Mouse (Mus musculus) ES-Bruce4 (cell line): ENCODE measurements at regions not wholly inside any gene's neighbourhood (a gene's known extent, or its start where the extent isn't known, plus 50 kb on each side); places are given as distances from the start of the nearest gene placed in this dataset.

Experiments
- H3K27ac ChIP-seq: 2 replicates; pipeline ENCODE4 v1.5.1; 2012; ENCODE audit warnings: low read length, inconsistent platforms; ENCODE audit not compliant: insufficient read depth
- H3K27me3 ChIP-seq: 2 replicates; pipeline ENCODE4 v1.6.1; 2012; ENCODE audit warnings: mild to moderate bottlenecking, low read length, inconsistent platforms; ENCODE audit not compliant: control insufficient read depth, poor library complexity, insufficient read depth, severe bottlenecking
- H3K36me3 ChIP-seq: 2 replicates; pipeline ENCODE4 v1.6.1; 2012; ENCODE audit warnings: inconsistent platforms, mild to moderate bottlenecking, low read length, moderate library complexity; ENCODE audit not compliant: control insufficient read depth, poor library complexity, insufficient read depth, severe bottlenecking
- H3K4me1 ChIP-seq: one replicate; pipeline ENCODE4 v1.8.1; 2011; ENCODE audit warnings: low read length; ENCODE audit not compliant: control insufficient read depth, insufficient read depth
- H3K4me3 ChIP-seq: 2 replicates; pipeline ENCODE4 v1.5.1; 2011; ENCODE audit warnings: low read depth, mild to moderate bottlenecking, low read length
- H3K9ac ChIP-seq: 2 replicates; pipeline ENCODE4 v1.6.1; 2012; ENCODE audit warnings: low read depth, mild to moderate bottlenecking, inconsistent platforms; ENCODE audit not compliant: poor library complexity, severe bottlenecking
- H3K9me3 ChIP-seq: replicated peaks from 2 replicates; pipeline ENCODE4 v1.6.1; 2012; ENCODE audit warnings: mild to moderate bottlenecking, low read length, inconsistent platforms; ENCODE audit not compliant: control insufficient read depth, poor library complexity, insufficient read depth, severe bottlenecking
- CTCF ChIP-seq: IDR thresholded peaks from one replicate; pipeline ENCODE4 v1.8.1; 2011; ENCODE audit warnings: low read depth, low read length
- EP300 ChIP-seq: IDR thresholded peaks from 2 replicates; pipeline ENCODE4 v1.6.1; 2011; ENCODE audit warnings: low read depth, low read length; ENCODE audit not compliant: insufficient read depth
- POLR2A ChIP-seq: IDR thresholded peaks from one replicate; pipeline ENCODE4 v1.8.1; 2011; ENCODE audit warnings: low read length; ENCODE audit not compliant: insufficient read depth

DNA sequence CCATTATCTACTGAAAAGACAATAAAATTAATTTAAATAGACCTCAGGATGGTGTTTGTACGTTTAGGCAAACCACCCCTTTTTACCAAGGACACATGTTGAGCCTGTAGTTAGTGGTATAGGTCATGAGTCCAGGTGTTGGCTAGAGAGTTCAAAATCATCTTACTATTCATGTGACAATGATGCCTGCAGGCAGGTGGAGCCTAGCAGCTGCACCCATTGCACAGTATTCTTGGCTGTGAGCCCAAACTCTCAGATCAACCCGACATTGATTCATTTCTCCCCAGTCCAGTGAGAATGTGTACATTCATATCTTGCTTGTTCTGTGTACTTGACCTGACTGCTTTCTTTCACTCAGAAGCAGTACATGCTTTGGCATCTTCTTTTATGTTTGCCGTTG, 1677.4 kb upstream of the Gm7489 start:
- Histone ChIP-seq H3K9ac (no peak overlapping the region), H3K4me3 (no peak overlapping the region), H3K36me3 (no peaks in the 10 kb centered on the region), H3K27me3 (no peaks in the 10 kb centered on the region), H3K9me3 (no peaks in the 10 kb centered on the region), H3K27ac (no peak overlapping the region), H3K4me1 (no peaks in the 10 kb centered on the region)
- TF ChIP-seq EP300 = no peak
- TF ChIP-seq POLR2A = no peak
- no peak for TF ChIP-seq CTCF

DNA sequence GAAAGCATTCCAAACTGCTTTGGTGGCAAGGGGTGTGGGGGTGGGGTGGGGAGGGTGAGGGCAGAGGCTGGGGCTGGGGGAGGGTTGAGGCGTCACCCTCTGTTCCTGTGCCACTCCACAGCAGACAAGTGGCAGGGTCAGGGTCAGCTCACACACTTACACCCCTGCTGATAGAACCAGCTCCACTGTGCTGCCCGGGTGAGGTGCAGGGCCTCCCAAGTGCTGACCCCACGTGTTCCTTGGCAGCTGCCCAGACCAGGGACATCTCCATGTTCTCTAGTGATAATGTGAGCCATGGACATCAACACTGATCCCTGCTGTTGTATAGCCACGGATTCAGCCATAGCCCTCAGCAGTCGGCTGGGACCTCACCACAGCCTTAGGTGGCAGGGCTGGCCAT, 1652.3 kb upstream of the Gm7489 start:
- no peaks in the 10 kb centered on the region for H3K27me3 ChIP-seq
- H3K36me3 ChIP-seq = no peaks in the 10 kb centered on the region
- TF ChIP-seq POLR2A (no peak), EP300 (no peak), CTCF (no peak)

DNA sequence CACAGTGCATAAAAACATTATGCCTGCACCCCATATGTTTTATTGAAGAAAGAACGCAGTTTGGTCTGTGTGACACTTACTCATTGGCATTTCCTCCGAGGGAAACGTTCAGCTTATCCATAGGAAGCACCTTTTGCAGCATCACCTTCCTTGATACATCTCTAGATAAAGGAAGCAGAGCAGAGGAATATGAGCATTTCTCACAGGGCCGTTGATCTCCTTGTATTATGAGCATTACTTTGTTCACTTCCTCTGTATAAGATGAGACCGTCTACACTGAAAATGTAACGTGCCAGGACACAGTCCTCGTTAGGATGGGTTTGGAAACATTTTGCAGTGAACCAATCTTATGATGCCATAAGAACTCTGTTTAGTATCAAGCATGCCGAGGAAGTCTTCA, 1648.5 kb upstream of the Gm7489 start:
- Histone ChIP-seq H3K9me3 (no peaks in the 10 kb centered on the region), H3K4me1 (no peaks in the 10 kb centered on the region), H3K4me3 (no peak overlapping the region), H3K9ac (no peak overlapping the region), H3K27me3 (no peaks in the 10 kb centered on the region), H3K27ac (no peak overlapping the region), H3K36me3 (no peaks in the 10 kb centered on the region)
- no peak for TF ChIP-seq CTCF
- no peak for TF ChIP-seq POLR2A
- no peak for TF ChIP-seq EP300

More for the DNA sequence above, 1652.3 kb upstream of the Gm7489 start:
- Histone ChIP-seq H3K27ac (no peak overlapping the region), H3K9me3 (no peaks in the 10 kb centered on the region), H3K4me1 (no peaks in the 10 kb centered on the region), H3K9ac (no peak overlapping the region), H3K4me3 (no peak overlapping the region)

DNA sequence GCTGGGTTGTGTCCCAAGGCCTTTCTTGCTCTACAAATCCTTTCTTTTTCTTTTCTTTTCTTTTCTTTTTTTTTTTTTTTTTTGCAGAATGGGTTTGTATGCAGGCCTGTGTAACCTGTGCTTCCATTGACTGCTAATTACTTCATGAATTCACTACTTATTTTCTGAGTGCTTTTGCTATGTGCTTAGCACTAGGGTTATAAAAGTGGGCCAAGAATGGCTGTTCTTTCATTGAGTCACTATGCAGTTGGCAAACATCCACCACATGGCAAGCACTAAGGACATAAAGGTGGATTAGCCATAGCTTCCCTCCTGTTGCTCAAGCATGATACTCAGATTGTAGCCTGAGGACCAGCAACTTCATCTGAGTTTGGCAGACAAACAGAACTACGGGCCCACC, 1641.8 kb upstream of the Gm7489 start:
- H3K9me3 ChIP-seq = no peaks in the 10 kb centered on the region
- H3K4me1 ChIP-seq = no peaks in the 10 kb centered on the region
- TF ChIP-seq CTCF (no peak), POLR2A (no peak), EP300 (no peak)
- H3K36me3 ChIP-seq = no peaks in the 10 kb centered on the region
- H3K4me3 ChIP-seq = no peak overlapping the region
- no peak overlapping the region for H3K9ac ChIP-seq
- H3K27ac ChIP-seq = no peak overlapping the region
- no peaks in the 10 kb centered on the region for H3K27me3 ChIP-seq
